Mouse (Mus musculus): Measurements from ENCODE around the gene Lsm14b.

Lsm14b gene

DNA sequence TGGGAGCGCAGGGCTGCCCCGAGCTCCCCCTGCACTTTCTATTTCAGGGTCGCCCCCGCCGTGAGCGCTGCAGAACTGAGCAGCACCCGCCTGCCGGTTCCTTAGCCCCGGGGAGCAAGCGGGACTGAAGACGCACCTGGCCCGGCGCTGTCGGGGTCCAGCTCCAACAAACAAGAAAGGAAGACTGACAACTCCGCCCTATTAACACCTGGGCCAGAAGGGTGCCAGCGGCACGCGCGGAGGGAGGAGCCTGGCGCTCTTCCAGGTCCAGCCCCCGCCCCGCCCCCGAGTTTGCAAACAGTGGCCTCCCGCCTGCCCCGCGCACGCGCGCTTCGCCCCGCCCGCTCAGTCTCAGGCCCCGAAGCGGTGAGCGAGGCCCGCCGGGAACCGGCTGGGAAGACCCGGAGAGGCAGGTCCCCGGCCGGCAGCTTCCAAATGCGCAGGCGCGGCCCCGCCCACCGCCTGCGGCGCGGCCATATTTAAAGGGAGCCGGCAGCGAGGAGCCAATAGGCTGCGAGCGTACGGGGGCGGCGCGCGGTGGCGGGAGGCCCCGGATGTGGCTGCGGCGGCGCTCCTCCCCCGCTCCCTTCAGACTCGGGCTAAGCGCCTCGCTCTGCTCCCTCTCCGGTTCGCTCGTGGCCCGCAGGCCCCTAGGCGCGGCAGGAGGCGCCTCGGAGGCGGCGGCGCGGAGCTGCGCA lies at the start of gene Lsm14b:
Gene Lsm14b, plus strand, starts transcription at position 587 of the 698 bp plus-strand sequence.
- peak; percentile 98 to 99 for DNase-seq

GRCm38 (mm10) chr2:179975851-179976250 lies 48.9 kb upstream of the Lsm14b start:
- peak; percentile 50 to 60 for DNase-seq

DNA sequence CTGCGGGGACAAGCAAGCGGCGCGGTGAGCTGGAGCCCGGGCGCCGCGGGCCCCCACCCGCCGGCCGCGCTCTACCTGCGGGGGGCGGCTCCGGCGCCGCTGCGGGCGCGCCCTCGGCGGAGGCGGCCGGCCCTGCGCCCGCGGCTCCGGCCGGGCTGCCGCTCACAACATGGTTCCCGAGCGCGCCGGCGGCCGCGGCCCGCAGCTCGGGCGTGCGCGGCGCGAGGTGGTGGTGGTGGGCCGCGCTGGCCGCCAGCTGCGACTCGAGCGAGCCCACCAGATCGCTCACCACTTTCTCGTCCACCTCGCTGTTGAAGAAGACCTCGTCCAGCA lies 48.5 kb upstream of the Lsm14b start:
- DNase-seq: no peak

- peak; percentile 96 for DNase-seq
These were observed 48.0 kb upstream of the Lsm14b start, which contains the start of gene Taf4 for GRCm38 (mm10) chr2:179976628-179977343. Taf4 (minus strand) TSS chr2:179976646.

DNA sequence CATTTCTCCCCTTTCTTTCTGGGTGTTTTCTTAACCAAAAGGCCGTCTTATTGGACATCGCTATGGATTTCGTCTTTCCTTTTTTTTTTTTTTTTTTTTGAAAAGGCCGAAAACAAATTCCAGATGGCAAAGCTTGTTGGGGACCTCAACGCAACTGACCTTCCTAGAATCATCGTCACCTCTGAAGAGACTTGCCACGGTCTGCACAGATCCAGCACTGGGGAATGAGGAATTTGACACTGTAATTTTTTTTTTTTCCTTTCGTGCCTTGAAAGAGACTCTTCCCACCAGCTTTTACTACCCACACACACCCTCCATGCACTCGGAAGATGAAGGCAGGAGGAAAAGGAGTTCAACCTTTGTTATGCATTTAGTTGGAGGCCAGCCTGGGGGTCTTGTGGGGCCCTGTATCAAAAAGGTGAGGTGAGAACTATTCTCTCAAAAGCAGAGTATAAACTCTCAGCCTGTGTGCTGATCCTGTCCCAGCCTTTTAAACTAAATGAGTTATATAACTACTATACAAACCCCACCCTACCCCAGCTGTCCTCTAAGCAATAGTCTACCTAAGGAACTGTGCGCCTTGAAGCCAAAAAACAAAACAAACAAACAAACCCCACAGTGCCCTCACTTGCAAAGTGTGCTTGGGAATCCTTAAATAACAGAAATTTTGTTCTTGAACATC lies 47.3 kb upstream of the Lsm14b start:
- peak in 1 of 2 experiments; percentile 39 for DNase-seq

GRCm38 (mm10) chr2:179978250-179978649 lies 46.5 kb upstream of the Lsm14b start:
- DNase-seq: no peak

- DNase-seq: no peak
These were observed 45.0 kb upstream of the Lsm14b start for GRCm38 (mm10) chr2:179979836-179980235.

- peak; percentile 40 to 48 for DNase-seq
These were observed 44.2 kb upstream of the Lsm14b start for GRCm38 (mm10) chr2:179980616-179981015.

GRCm38 (mm10) chr2:179982715-179983114 lies 42.1 kb upstream of the Lsm14b start:
- DNase-seq: no peak

DNA sequence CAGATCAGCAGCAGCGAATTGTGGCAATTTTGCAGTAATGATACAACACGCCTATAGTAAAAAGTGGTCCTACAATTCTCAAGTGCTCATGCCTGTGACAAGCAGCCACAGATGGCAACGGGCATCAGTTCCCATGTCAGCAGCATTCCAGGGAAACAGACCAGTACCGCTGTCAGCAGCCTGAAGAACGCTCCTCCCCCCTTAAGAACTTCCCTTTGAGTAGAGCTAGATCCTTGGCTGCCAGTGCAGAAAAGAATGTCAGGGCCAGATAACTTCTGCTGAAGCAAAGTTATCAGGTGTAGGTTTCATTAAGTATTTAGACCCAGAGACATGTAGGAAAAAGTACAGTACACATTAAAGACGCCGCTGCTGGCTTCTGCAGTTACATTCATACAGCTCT lies 40.0 kb upstream of the Lsm14b start:
- DNase-seq: peak in 1 of 2 experiments; percentile 7

DNA sequence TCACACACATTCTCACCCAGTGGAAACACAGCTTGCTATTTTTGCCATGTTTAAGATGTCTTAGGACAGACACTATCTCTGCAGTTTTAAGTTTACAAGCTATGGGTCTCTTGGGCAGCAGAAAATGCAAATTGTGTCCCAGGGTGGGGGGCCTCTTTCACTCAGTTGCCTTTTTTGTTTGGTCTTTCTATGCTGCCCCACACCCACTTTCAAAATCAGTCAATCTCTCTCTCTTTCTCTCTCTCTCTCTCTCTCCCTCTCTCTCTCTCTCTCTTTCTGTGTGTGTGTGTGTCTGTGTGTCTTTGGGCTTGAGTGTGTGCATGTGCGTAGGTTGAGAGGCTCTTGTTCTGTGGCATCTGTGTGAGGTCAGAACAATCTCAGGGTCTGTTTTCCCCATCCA lies 39.1 kb upstream of the Lsm14b start:
- DNase-seq: no peak

- DNase-seq: no peak
These were observed 38.3 kb upstream of the Lsm14b start for GRCm38 (mm10) chr2:179986437-179987022.

DNA sequence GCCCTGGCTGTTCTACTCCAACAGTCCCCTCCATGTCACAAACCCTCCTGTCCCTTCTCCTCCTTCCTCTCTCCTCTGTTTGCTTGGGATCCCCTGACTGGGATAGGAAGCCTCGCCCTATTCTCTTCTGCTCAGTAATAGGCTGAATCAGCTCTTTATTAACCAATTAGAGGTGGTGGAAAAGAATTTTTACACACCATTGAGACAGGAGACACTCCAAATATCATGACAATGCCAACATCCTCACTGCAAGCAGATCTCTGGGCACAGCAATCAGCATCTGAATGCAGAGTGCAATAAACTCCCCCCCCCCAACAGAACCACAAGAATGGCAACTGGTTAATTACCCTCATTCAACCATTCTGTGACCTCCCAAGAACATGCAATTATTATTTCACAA lies 35.7 kb upstream of the Lsm14b start:
- DNase-seq: no peak

DNA sequence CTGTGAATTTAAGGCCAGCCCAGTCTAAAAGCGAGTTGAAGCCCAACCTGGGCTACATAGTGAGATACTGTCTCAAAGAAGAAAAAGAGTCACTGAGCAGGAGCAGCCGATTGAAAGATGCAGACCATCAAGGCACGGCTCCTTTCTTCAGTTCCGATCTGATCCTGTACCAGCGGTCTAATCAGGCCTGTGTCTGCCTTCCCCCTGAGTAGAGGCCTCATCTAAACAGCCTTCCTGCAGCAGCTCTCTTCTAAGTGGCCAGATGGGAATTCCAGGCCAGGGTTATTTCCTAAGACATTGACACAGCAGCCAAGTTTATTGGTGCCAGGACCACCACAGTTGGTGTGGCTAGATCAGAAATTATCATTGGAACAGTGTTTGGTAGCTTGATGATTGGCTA lies 31.7 kb upstream of the Lsm14b start:
- DNase-seq: no peak

GRCm38 (mm10) chr2:179998431-179998830 lies 26.4 kb upstream of the Lsm14b start:
- DNase-seq: no peak

DNA sequence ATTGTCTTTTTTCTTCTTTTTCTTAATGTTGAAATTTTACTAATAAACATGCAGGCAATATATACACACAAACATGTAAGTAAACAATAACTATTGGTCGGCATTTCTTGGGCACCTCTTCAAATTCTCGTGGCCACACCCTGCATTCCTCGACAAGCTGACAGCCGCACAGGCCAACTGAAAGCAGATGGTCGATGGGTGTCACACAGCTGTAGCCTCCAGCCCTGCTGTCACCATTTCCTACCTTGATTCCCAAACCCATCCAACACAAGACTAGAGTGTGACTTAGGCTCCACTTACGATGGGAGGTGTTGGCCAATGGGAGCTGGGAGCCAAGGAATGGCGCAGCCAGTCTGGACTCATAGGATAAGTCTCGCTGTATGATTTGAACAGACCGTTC lies 23.2 kb upstream of the Lsm14b start:
- no peak for DNase-seq

GRCm38 (mm10) chr2:180005656-180006351 lies 19.0 kb upstream of the Lsm14b start:
- DNase-seq: no peak

- no peak for DNase-seq
These were observed 18.3 kb upstream of the Lsm14b start for GRCm38 (mm10) chr2:180006352-180007017.

DNA sequence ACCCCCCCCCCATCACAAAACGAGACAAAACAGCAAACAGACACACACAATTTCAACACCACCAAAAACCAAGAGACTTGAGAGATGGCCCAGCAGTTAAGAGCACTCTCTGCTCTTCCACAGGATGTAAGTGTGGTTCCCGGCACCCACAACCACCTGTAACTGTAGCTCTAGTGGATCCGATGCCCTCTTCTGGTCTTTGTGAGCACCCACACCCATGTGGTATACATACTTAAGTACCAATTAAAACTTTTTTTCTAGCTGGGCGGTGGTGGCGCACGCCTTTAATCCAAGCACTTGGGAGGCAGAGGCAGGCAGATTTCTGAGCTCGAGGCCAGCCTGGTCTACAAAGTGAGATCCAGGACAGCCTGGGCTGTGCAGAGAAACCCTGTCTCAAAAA lies 14.1 kb upstream of the Lsm14b start:
- DNase-seq: no peak

- no peak for DNase-seq
These were observed 13.4 kb upstream of the Lsm14b start for GRCm38 (mm10) chr2:180011370-180011769.

DNA sequence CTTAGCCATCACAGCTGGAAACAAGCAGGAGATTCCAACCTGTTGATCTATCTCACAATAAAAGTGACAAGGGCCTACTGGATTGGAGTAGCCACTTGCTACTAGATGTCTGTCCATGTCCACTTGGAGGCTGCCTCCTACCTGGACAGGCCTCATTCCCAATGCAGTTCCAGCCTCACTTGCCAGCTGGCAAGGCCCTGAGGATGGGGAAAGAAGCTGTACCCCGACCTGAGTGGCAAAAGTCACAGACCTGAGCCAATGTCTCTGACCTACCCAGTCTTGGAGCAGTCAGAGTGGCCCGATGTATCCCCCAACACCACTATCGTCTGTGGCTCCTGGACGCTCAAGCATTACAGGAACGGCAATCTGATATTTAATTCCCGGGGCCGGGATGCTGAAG lies 11.1 kb upstream of the Lsm14b start:
- no peak for DNase-seq

GRCm38 (mm10) chr2:180017632-180018031 lies 7.2 kb upstream of the Lsm14b start:
- DNase-seq: no peak
